Mouse (Mus musculus) kidney, postnatal 25 days (tissue): ENCODE measurements at regions not wholly inside any gene's neighbourhood (a gene's known extent, or its start where the extent isn't known, plus 50 kb on each side); places are given as distances from the start of the nearest gene placed in this dataset.
"Not testable (repeated sequence)": the region's sequence is repeated elsewhere in the genome, so short reads cannot be mapped to it uniquely, and the experiment has no call there.

Source experiments
- DNase-seq, 2 experiments: peaks; one replicate each; pipeline ENCODE4 v3.0.0; 2021; ENCODE audit warnings: mixed read lengths in 2 of 2

DNA sequence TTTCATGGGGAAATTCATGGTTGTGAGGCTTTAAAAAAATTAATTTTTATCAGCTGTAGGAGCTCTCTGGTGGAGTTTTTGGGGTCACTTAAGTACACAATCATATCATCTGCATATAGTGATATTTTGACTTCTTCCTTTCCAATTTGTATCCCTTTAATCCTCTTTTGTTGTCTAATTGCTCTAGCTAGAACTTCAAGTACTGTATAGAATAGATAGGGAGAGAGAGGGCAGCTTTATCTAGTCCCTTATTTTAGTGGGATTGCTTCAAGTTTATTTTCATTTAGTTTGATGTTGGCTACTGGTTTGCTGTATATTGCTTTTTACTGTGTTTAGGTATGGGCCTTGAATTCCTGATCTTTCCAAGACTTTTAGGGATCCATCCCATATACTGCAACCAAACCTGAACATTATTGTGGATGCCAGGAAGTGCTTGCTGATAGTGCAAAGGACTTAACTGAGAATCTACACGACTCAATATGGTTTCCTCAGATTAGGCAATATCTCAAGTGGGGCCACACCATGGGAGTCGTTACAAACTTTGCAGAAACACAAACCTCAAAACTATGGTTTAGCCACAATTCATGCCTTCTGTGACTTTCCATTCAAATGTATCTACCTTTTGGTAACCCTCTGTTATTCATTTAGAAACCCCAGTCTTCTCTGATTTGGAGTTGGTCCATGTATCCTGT lies 878.4 kb upstream of the Olfr1507 start:
- DNase-seq: not testable (repeated sequence)

DNA sequence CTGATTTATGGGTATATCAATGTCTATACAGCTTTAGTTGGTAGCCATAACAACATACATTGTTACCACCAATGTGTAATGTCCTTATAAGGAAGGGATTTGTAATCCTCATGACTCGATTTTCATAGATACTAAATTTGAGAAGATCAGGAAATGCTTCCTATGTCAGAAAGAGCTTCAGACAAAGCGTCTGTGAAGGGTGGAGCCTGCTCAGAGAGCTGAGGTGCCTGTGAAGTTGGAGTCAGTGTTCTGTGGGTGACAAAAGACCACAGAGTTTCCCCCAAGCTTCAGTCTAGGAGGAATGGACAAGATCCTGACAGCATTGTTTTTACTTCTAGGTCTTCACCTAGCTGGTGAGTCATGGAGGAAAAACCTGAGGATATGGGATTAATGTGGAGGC lies 874.2 kb upstream of the Olfr1507 start:
- no peak for DNase-seq

DNA sequence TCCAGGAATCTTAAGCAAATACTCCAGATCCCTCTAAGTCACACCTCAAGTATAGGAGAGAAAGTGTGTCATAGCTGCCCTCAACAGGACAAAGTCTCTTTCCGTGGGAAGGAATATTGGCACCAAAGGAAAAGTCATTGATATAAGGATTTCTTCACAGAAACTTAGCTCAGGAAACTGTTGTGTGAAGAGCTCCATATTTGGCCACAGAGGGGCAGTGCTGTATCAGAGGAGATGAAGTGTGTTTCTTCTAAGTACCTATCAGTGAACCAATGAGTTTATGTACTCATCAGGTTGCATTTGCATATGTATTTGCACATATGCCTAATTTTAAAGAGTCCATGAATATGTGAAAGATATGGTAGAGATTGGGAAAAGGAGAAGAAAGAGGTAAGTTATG lies 871.9 kb upstream of the Olfr1507 start:
- DNase-seq: not testable (repeated sequence)

DNA sequence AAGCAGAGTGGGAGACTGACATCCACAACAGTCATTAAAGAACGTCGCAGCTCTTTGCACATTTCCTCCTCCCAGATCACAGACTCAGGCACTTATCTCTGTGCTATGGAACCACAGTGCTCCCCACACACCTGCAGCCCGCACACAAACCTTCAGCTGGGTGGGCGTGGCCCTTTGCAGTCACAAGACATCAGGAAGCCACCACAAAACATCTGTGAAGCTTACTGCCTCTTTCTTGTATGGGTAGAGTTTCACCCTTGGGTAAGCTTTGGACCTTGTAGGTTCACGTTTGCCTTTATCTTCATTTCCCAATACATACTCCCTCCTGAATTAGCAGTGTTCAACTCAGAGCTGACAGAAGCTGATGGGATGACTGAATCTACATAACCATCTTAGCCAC lies 868.4 kb upstream of the Olfr1507 start:
- not testable (repeated sequence) for DNase-seq

DNA sequence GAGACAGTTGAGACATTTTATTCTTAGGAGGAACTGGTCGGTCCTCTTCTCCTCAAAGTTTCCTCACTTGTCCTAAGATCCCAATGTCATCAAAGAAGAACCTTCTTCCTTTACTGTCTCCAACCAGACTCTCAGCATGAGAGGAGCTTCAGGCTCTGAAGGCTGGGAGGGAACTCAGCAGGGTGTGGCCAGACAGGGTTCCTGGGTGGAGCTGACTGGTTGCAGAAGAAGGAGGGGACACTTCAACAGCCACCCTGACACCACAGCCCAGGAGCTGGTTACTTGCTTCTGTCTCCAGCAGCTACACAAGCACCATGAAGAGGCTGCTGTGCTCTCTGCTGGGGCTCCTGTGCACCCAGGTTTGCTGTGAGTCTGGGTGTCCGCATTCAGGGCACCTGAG lies 866.5 kb upstream of the Olfr1507 start:
- not testable (repeated sequence) for DNase-seq

DNA sequence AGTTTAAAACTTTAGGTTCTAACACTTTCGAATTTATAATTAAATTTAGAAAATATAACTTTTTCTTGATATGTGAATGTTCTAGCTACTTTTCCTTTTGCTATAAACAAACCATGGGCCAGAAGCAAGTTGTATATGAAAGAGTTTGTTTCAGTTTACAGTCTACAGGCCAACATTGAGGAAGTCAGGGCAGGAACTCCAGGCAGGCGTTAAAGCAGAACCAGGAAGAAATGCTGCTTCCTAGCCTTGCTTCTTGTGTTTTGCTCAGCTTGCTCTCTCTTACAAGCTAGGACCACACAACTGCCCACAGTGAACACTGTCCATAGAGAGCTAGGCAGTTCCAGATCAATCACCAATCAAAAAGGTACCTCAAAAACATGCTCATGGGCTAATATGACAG lies 861.9 kb upstream of the Olfr1507 start:
- DNase-seq: not testable (repeated sequence)

DNA sequence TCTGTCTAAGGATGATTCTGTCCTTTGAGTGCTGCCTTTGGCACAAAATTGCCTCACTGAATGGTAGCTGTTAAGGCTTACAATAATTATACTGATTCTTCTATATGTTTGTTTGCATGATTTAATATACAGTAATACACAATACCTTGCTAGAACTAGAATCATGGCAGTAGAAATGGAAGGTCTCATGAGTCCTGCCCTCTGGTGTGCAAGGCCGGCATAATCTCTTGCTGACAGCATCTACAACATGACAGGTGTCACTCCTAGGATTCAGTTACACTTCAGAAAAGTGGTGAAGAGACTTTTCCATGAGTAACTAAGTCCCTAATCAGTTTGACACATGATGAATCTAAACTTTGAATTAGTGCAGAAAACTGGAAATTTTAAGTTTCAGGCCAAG lies 861.2 kb upstream of the Olfr1507 start:
- not testable (repeated sequence) for DNase-seq

DNA sequence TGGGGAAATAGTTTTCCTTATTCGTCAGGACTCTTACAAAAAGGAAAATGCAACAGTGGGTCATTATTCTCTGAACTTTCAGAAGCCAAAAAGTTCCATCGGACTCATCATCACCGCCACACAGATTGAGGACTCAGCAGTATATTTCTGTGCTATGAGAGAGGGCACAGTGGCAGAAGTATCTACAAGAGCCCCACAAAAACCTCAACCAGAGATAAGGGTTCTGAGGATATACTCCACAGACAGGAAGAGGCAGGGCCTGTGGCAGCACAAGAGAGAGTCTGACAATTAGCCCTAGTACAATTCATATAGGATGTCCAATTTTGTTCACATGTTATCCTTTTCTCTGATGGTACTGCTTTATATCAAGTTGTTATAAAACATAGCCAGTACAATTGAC lies 855.9 kb upstream of the Olfr1507 start:
- DNase-seq: not testable (repeated sequence)

DNA sequence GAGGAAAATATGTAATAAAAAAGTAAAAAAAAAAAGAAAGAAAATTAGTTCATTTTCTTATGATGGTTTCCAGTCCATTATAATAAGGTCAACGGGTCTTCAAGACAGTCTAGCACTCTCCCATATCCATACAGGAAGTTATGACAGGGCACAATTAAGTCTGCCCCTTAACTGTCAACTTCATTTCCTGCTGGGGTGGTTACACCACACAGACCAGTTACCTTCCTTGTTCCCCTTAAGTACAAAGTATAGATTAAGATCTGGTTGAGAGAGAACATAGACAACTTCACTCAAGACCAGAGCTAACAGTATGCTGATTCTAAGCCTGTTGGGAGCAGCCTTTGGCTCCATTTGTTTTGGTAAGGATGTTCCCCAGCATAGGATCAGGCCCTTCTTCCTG lies 855.2 kb upstream of the Olfr1507 start:
- not testable (repeated sequence) for DNase-seq

DNA sequence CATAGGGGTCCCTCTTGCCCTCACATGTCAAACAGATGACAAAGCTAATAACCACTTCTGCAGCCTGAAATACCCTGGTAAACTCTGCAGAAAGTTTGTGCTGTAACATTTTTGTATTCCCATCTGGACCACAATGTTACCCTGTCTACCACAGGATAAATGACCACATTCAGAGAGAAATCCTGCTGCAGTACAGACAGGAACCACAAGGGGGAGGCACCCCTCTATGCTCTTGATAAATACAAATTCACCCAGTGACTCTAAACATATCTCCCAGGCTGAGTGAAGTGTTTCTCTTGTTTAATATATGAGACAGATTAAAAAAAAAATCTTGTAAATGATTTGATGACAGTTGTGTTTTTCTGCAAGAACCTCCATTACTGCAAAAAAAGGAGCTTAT lies 853.6 kb upstream of the Olfr1507 start:
- DNase-seq: peak in 1 of 2 experiments; percentile 2

DNA sequence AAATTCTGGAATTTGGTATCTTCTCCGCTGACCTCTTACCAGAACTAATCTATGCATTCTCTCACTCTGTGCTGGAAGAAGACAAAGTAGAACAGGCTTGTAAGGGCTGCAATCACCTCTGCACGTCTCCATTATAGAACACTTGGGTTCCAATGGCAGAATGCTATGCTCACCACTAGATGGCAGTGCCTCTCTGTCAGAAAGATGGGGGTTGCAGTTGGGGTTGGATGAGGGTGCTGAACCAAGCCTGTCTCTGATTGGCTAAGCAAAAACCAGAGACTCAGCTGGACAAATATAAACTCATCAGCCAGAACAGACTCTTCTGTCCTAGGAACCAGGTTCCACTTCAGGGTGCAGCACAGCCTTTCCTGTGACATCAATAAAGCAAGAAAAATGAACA lies 850.0 kb upstream of the Olfr1507 start:
- DNase-seq: not testable (repeated sequence)

DNA sequence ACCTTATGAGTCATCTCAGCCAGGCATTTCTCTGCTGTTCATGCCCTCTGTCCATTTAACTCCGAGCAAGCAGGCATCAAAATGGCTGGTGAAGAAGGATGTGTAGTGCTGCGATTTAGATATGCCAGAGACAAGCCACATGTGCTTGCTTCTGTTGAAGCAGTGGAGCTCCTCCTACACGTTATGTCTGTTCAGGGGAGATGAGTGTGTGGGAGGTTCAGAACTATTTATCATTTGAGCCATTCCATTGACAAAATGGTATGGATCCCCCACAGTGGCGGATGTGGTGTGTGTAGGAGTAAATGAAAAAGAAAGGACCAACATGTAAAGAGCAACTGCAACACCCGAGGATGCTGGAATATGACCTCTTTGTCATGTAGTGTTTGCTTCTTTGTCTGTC lies 848.3 kb upstream of the Olfr1507 start:
- DNase-seq: not testable (repeated sequence)

DNA sequence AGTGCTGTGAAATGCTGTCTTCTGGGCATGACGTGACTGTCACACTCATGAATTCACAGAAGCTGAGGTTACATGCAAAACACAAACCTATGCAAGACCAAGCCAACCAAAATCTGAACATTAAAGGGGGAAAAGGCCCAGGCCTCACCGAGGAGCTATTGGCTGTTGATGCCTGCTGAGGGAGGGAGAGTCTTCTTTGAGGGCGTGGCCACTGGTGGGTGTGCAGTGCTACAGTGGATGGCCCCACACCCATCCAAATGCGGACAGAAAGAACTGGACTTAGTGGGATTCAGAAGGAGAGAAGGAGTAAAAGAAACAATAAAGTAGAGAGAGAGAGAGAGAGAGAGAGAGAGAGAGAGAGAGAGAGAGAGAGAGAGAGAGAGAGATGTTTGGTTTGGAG lies 843.6 kb upstream of the Olfr1507 start:
- DNase-seq: not testable (repeated sequence)

DNA sequence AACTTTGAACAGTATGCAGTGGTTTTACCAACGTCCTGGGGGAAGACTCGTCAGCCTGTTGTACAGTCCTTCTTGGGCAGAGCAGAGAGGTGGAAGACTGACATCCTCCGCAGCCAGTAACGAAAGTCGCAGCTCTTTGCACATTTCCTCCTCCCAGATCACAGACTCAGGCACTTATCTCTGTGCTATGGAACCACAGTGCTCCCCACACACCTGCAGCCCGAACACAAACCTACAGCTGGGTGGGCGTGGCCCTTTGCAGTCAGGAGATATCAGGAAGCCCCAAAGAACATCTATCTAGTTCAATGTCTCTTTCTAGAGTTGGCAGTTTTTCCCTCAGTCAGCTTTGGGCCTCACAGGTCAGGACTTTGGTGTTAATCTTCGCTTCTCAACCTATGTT lies 841.9 kb upstream of the Olfr1507 start:
- DNase-seq: not testable (repeated sequence)

DNA sequence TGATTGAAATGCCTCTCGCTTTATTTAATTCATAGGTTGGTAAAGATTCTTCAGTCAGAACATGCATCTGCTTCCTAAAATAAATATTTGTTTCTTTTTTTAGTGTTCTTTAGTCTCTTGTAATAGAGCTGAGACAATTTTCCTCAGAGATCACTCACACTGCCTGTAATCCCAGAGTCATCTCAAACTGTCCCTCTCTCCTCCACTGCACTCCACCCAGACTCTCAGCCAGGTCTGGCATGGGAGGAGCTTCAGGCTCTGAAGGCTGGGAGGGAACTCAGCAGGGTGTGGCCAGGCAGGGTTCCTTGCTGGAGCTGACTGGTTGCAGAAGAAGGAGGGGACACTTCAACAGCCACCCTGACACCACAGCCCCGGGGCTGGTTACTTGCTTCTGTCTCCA lies 841.2 kb upstream of the Olfr1507 start:
- DNase-seq: not testable (repeated sequence)

DNA sequence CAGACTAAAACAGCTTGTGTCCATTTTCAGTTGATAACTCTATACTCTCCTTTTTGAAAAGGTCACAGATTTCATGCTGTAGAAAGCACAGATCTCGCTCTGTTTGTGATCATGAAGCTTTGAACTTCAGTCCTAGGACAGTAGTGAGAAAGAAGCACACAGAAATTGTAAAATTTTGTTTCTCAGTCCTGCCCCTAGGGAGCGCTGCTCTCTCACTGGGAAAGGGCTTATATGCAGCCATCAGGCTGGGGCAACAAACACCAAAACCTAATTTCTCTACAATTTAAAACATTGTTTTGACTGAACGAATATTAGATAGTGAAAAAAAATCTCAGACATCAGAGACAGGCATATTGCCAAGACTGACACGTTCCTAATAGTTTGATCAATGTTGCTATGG lies 838.9 kb upstream of the Olfr1507 start:
- not testable (repeated sequence) for DNase-seq

DNA sequence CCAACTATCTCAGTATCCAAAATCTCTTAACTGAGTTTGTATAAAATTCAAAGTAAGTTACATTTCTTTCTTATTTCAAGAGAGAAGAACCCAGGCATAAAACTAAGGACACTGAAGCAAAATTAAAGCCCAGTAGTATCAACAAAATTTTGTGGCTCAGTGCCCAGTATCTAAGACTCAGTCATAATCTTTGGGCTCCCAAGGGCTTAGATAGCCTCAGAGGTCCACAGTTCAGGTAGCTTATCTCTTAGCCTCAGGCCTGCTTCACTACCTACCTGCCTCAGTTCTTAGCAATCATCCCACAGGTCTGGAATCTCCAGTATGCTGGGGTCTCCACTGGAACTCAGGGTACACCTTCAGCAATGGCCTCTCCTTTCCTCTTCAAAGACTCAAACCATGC lies 835.6 kb upstream of the Olfr1507 start:
- DNase-seq: not testable (repeated sequence)

DNA sequence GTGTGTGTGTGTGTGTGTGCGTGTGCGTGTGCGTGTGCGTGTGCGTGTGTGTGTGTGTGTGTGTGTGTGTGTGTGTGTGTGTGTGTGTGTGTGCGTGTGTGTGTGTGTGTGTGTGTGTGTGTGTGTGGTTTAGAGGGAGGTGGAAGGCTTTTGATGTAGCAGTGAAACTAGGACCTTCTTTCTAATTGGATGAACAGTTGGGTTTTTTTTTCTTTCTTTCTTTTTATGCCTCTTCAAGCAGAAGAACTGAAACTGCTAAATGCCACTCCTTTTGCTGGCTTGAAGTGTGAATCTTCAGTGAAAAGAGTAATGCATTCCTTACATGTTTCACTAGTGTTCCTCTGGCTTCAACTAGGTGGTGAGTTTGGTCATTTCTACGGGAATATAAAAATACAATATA lies 828.8 kb upstream of the Olfr1507 start:
- DNase-seq: not testable (repeated sequence)

DNA sequence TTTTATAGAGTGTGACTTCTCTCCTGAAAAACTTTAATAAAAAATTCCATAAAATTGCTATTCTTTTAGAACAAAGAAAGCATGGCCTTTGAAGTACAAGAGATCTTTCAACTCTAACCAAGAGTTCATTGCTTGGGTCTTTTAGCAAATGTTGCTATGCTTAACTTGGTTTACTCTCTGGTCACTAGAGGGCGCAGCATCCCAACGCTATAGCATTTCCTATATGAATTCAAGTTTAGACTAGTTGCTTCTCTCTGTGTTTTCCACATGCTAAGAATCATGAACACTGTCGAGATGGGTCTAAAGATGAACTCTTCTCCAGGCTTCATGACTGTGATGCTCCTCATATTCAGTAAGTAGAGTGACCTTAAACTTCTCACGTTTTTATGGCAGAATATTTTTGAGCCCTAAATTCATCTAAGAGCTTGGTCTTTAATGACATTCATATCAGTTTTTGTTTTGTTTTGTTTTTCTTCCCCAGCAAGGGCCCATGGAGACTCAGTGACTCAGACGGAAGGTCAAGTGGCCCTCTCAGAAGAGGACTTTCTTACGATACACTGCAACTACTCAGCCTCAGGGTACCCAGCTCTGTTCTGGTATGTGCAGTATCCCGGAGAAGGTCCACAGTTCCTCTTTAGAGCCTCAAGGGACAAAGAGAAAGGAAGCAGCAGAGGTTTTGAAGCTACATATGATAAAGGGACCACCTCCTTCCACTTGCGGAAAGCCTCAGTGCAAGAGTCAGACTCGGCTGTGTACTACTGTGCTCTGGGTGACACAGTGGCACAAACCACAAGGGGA lies 823.2 kb upstream of the Olfr1507 start:
- DNase-seq: not testable (repeated sequence)

DNA sequence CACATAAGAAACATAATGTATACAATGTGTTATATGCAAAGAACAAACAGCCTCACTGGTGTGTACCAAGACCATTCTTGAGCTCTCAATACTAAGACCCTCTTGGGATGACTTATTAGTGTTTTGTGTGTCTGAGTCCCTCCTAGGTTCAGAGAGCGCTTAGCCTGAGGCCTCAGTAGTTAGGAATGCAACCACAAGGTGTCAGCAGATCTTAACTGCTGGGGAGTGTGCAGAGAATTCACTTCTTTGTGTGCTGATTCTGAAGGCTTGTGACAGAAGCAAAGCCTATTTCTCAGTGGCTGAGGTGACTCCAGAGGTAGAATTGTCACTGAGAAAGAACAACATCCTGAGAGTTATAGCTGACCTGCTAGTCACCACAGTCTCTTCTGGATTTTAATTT lies 816.9 kb upstream of the Olfr1507 start:
- peak in 1 of 2 experiments; percentile 1 for DNase-seq

DNA sequence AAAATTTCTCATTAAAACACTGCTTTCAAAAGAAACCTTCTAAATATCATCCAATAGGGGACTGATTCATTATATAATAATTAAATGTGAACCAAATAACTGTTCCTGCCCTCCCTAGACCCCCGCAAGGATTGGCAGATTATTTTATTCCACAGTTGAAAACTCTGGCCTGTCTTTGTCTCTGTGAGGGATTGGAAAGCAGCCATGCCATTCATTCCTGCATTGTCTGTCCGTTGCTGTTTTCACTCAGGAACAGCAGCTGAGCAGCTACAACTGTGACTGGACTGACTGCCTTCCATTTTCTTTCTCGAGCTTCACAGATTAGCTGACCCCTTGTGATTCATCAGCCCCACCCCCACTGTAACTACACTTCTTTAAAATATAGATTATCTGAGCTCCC lies 807.6 kb upstream of the Olfr1507 start:
- not testable (repeated sequence) for DNase-seq

DNA sequence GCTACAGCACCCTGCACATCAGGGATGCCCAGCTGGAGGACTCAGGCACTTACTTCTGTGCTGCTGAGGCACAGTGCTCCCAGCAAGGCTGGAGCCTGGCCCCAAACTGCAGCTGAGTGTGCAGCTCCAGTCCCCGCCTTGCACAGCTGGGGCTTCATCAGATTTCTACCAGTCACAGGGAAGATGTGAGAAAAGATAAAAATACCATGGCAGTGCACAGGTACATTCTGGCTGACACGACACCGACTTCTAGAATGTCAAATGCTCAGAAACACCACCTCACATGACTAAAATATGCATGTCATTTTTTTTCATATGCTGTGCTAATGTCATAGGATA lies 806.9 kb upstream of the Olfr1507 start:
- not testable (repeated sequence) for DNase-seq

DNA sequence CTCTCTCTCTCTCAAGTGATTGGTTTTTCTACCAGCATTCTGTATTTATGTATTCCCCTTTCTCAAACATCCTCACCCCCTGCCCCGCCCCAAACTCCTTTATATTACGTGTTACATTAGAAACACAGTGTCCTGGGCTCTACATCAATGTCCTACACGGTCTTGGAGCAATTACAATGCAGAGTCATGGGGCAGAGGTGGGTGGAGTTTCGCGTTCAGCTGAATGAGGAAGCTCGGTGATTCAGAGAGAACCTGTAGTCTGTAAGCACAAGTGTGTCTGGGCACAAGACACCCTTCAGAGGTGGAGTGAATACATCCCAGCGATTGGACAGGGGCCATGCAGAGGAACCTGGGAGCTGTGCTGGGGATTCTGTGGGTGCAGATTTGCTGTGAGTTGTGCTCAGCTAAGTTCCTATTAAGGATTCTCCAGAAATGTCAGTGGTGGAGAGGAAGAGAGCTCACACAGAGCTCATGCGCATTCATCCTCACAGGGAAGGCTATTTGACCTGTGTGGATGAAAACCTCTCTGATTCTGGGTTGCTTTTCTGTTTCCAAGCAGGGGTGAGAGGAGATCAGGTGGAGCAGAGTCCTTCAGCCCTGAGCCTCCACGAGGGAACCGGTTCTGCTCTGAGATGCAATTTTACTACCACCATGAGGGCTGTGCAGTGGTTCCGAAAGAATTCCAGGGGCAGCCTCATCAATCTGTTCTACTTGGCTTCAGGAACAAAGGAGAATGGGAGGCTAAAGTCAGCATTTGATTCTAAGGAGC lies 806.4 kb upstream of the Olfr1507 start:
- DNase-seq: not testable (repeated sequence)

DNA sequence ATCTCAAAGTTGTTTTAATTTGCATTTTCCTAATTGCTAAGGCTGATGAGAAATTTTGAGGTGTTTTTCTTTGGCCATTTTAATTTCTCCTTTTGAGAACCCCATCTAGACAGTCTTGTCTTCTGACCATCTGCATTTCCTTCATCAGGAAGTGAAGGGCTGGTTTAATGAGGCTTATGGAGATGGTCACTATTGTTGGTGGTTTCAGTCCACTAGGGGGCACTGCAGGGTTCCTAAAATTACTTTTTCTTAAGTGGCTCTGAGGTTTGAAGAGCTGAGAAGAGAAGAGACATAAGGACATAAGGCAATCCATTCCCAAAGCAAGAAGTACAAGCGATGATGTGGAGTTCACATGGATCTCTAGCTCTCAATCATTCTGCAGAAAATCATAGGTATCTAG lies 805.6 kb upstream of the Olfr1507 start:
- DNase-seq: not testable (repeated sequence)
